Mouse (Mus musculus) layer of hippocampus, adult 2 months (tissue): ENCODE data around the gene Dtx4. TPM values are rescaled to one million over a fixed set of nuclear protein-coding genes. Genes with fewer than 3 reads are reported as not detected.

Source experiments
- DNase-seq, 2 experiments: peaks; one replicate each; pipeline ENCODE4 v3.0.0; 2022; ENCODE audit warnings: low spot score in 2 of 2
- H3K27ac ChIP-seq: fragments of 200-600 bp; 2 replicates; pipeline ENCODE4 v1.8.1; 2022
- H3K4me3 ChIP-seq: fragments of 200-600 bp; 2 replicates; pipeline ENCODE4 v1.8.1; 2022; ENCODE audit warnings: mild to moderate bottlenecking
- CTCF ChIP-seq: fragments of 200-600 bp; conservative IDR thresholded peaks from 2 replicates; pipeline ENCODE4 v1.8.1; 2022; ENCODE audit warnings: antibody characterized with exemption, mild to moderate bottlenecking, moderate library complexity
- total RNA-seq, 2 experiments: library from RNA; stranded (reverse); gene quantifications; 2 replicates each; pipeline ENCODE4 v1.2.3; 2021

Dtx4 gene
- total RNA-seq, 2 experiments from 2014 or later = 32.5 to 35.9 TPM

DNA sequence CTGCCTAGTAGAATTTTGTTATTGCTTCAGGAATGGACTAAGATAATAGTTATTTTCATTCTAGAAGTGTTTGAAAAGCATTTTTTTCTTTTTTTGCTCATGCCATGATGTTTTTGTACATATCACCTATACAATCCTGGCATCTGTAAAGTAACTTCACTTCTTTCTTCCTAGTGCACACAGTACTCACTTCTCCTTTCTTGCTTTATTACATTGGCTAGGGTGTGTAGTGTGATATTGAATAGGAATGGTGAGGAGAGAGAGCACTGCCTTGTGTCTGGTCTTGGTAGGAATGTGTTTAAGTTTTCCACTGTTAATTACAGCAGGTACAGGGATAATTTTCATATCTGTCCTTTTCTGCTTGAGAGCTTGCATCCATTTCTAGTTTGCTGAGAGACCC is 13.4 kb upstream of the Dtx4 start:
- no peak for TF ChIP-seq CTCF
- DNase-seq = no peak
- no peak overlapping the region for H3K4me3 ChIP-seq
- H3K27ac ChIP-seq = no peak overlapping the region

DNA sequence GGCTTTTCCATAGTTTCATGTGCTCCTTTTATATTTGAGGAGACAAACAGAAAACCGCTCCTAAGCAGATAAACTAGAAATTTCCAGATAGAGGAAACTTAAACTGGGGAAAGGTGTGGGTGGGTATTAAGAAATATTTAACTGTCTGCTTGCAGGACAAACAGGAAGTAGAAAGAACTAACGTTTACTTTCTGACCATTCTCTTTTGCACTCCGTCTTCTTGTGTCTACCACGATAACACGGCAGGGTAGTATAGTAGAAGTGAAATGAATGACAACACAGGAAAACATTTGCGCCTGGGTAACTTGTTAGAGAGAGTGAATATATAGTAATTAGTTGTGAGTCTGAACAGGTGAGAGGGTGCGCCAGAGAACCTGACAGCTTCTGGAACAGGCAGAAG is 1.5 kb upstream of the Dtx4 start:
- H3K27ac ChIP-seq = no peak overlapping the region
- TF ChIP-seq CTCF = no peak
- no peak for DNase-seq
- no peak overlapping the region for H3K4me3 ChIP-seq

DNA sequence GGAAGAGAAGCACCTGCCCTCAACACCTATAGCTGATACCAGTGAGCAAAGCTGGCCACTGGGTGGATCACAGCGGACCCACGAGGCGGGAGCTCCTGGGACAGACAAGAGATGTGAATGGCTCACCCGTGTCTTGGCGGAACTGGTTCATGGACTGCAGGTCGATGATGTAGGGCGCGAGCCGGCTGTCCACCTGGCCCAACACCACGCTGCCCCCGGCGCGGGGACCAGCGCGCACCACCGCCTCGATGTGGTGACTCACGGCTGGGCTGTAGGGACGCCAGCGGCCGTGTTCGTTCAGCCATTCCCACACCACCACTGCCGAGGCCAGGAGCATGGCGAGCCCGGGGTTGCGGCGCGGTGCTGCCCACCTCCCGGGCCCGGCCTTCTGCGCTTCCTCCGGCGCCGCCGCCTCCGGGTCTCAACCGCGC is 358 bp downstream of the Dtx4 start:
- Histone ChIP-seq H3K27ac (peak overlapping the region; percentile 97), H3K4me3 (peak overlapping the region; percentile 62)
- TF ChIP-seq CTCF = 0 out of 2 replicates have a peak, but pooled peaks have one; percentile 19
- DNase-seq = peak in 1 of 2 experiments; percentile 34

DNA sequence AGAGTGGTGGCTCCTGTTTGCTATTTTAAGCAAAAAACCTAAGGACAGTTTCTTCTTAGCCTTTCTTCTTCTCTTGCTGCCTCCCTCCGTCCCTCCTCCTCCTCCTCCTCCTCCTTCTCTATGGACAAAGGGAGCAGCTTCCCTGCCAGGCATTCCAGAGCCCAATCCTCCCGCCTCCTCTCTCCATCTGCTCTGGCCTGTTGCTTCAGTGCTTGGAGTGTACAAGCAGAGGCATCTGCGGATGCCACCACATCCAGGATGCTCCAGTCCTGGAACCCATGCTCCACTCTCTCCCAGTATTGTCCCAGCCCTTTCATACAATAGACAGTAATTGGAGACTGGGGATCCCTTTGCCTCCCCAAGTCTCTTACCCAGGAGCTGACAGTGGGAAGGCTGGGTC is 1.1 kb downstream of the Dtx4 start:
- H3K4me3 ChIP-seq = peak overlapping the region; percentile 62
- TF ChIP-seq CTCF = no peak
- peak overlapping the region; percentile 97 for H3K27ac ChIP-seq
- peak; percentile 75 to 87 for DNase-seq

DNA sequence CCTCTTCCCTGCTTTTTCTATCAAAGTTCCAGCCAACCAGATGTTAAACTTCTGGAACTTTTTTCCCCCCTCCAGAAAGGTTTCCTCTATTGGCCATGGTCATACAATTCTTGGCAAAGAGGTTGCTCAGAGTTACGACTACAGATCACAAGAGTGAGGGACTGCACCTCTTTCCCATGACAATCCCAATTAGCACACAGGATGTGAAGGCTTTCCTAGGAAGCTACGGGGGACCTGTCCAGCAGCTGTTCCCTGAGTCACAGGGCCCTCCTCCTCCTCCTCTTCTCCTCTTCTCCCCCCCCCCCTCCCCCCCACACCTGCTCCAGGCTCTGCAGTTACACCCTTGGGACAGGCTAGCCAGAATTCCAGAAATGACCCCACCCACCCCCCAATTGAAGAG is 1.8 kb downstream of the Dtx4 start:
- no peak for TF ChIP-seq CTCF
- peak overlapping the region; percentile 97 for H3K27ac ChIP-seq
- H3K4me3 ChIP-seq = peak overlapping the region; percentile 62
- no peak for DNase-seq

DNA sequence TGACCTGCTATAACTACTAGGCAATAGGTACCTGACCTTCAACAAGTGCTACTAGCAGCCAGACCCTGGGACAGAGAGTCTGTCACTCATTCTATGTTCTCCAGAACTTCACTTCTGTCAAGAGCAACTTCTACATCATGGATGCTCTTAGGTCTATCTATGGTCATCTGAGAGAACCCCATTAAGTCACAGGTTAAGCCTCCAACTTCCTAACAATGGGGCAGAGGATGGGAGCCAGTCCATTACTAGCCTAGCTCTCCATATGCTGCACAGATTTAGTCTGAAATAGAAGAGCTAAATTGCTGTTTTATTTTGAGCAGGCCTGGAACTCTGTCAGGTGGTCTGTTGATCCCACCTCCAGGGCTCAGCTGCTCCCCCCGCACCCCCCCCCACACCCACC is 2.3 kb downstream of the Dtx4 start:
- DNase-seq = no peak
- Histone ChIP-seq H3K4me3 (peak overlapping the region; percentile 62), H3K27ac (peak overlapping the region; percentile 19; the same call in 1 of the 2 replicates)
- TF ChIP-seq CTCF = no peak

DNA sequence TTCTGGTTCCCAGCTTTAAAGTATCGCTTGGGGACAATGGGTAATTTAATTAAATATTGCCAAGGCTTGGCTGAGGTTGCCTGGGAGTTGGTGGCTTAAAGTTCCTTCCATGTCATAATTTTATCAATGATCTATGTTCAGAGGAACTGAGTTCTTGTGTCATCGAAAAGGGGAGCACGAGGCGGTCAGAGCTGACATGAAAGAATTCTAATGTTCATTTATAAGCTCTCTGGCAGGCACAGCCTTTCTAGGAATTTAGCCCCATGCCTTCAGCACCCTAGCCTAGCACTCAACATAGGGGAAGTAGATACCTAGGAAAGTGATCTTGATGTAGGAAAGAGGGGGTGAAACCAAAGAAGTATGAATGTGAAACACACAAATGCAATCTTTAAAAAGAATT is 2.9 kb downstream of the Dtx4 start:
- H3K4me3 ChIP-seq = peak overlapping the region; percentile 62
- no peak for DNase-seq
- TF ChIP-seq CTCF = no peak
- H3K27ac ChIP-seq = peak overlapping the region; percentile 19; the same call in 1 of the 2 replicates

DNA sequence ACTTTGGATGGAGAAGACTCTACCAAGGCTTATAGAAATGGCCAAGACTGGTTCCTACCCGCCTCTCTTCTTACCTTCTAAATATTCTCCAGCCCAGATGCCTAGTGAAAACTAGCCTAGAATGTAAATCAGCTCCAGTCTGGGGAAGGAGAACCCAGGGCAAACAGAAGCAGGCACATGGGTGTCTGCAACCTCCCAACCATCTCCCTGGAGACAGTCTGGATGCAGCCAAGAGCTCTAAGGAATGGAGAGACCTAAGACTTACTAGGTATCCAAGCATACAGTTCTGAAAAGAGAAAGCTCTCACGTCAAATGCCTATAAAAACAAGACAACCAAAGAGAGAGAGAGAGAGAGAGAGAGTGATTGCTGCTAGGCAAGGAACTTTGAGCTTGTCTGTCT is 3.3 kb downstream of the Dtx4 start:
- peak overlapping the region; percentile 47; the same call in 1 of the 2 replicates for H3K27ac ChIP-seq
- H3K4me3 ChIP-seq = peak overlapping the region; percentile 3; the same call in 1 of the 2 replicates
- DNase-seq = peak; percentile 10 to 49
- no peak for TF ChIP-seq CTCF

DNA sequence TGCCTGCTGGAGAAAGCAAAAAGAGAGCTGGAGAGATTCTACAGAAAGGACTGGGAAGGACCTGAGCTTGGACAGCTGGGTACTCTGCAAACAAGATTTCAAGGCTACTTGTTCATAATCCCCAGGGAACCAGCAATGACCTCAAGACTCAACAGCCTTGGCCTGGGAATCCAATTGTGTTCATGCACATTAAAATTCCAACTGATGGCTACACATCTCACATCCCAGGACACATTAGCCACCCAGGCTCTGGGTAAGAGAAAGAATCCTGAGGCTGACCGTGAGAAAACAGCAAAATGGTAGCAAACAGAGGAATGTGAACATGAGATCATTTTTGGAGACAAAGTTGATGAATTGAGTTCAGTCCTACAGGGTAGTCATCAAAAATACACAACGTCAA is 5.0 kb downstream of the Dtx4 start:
- Histone ChIP-seq H3K4me3 (no peak overlapping the region), H3K27ac (no peak overlapping the region)
- TF ChIP-seq CTCF = no peak
- no peak for DNase-seq

DNA sequence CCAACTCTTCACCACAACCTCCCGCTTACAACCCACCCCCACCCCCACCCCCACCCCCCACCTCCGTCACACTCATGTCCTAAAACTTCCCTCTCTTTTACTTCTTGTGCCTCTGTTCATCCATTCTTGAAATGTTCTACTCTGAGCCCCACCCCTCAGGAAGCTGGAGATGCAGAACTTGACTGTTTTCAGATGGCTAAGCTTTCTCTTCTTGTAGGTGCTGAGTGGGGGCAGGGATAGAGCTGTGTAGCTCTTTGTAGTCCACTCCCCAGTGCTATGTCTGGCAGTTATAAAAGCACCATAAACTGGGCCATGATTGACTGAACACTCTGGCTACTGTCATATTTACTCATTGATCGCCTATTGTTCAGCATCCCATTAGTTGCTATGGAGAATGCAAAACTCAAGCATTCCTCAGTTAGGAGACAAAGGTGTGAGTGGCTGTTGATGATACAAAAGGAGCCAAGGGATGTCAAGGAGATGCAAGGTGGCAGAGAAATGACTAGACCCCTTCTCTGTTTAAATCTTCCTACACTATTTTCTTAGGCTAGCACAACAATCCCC is 6.2 kb downstream of the Dtx4 start:
- no peak for DNase-seq
- no peak overlapping the region for H3K4me3 ChIP-seq
- TF ChIP-seq CTCF = no peak
- no peak overlapping the region for H3K27ac ChIP-seq

DNA sequence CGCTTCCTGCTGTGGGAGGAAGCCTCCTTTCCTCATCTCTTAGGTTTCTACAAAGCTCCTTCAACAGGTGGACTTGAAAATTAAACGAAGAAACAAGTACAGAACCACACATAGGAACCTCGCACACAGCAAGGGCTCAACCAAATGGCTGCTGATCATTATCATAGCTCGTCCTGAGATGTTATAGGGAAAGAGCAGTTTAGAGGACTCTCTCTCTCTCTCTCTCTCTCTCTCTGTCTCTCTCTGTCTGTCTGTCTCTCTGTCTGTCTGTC is 7.1 kb downstream of the Dtx4 start:
- Histone ChIP-seq H3K4me3 (no peak overlapping the region), H3K27ac (no peak overlapping the region)
- TF ChIP-seq CTCF = no peak
- DNase-seq = no peak

DNA sequence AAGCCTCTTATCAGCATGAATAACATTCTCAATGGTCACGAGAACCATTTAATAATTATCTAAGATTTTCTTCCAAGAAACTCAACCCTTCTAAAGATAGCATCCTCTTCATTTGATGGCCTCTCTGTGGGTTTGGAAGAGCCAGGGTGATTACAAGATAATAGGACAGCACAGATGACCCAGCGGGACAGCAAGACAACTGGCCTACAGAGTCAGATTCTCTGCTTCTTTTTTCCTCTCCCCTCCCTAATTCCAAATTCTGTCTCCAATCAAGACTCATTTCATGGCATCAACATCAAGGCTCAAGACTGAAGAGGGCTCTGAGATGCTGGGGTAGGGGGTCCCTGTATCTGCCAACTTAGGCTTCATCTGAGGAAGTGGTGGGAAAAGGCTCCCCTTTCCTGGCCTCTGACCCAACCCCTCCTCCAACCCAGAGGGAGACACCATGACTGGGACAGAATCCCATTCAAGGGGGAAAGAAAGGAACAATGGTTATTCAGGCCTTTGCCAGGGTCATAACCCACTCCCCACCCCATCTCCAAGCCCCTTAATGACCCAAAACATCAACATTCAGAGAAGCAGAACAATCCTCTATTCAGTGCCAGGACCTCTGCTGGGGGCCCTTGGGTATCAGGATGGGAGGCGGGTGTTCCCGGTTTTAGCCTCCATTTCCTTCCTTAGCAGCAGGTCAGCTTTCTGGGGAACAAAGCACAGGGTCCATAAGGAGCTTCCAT is 7.6 kb downstream of the Dtx4 start:
- Histone ChIP-seq H3K4me3 (no peak overlapping the region), H3K27ac (no peak overlapping the region)
- no peak for TF ChIP-seq CTCF
- no peak for DNase-seq

DNA sequence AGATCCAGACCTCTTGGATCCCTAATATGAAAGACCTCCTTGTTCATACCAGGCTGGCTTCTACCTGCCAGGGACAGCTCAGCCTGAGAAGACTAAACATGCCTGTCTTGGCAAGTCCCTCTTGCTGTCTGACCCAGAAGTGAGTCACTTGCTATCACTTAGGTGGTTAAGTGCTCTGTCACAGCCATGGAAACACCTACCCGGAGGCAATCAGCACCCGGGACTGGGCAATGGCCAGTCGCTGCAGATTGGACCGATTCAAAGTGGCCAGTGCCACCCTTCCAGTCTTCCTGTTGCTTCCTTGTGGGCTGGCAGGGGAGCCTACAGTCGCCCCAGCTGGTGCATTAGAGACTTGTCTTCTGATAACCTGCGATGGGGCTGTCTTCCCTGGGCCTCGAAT is 9.6 kb downstream of the Dtx4 start:
- TF ChIP-seq CTCF = no peak
- H3K4me3 ChIP-seq = no peak overlapping the region
- DNase-seq = no peak
- no peak overlapping the region for H3K27ac ChIP-seq
